Mouse (Mus musculus) embryonic fibroblast, embryonic 13.5 days (primary cell): ENCODE measurements around the gene Myo15b. TPM values are rescaled to one million over a fixed set of nuclear protein-coding genes. Genes with fewer than 3 reads are reported as not detected.

Source experiments
- H3K27ac ChIP-seq: 2 replicates; pipeline ENCODE4 v1.5.1; 2012; ENCODE audit warnings: low read length, control low read depth, inconsistent platforms; ENCODE audit not compliant: insufficient read depth
- H3K4me1 ChIP-seq: 2 replicates; pipeline ENCODE4 v1.6.1; 2011; ENCODE audit warnings: low read length; ENCODE audit not compliant: control insufficient read depth, insufficient read depth
- H3K4me3 ChIP-seq: 2 replicates; pipeline ENCODE4 v1.5.1; 2011; ENCODE audit warnings: mild to moderate bottlenecking, control low read depth, low read length; ENCODE audit not compliant: insufficient read depth
- CTCF ChIP-seq: IDR thresholded peaks from 2 replicates; pipeline ENCODE4 v1.5.1; 2011; ENCODE audit warnings: mild to moderate bottlenecking, control low read depth, low read length, moderate library complexity, borderline replicate concordance; ENCODE audit not compliant: insufficient read depth
- POLR2A ChIP-seq: IDR thresholded peaks from 2 replicates; pipeline ENCODE4 v1.6.1; 2011; ENCODE audit warnings: low read depth, mild to moderate bottlenecking, control low read depth, low read length, moderate library complexity
- polyA plus RNA-seq: library from polyadenylated mRNA; stranded (reverse); fragments of >200 nt; gene quantifications from 2 replicates; pipeline ENCODE4 v1.2.4, GENCODE M21; 2011; ENCODE audit warnings: low read depth; ENCODE audit not compliant: missing spikeins, insufficient read length

Myo15b gene
- polyA plus RNA-seq, 1 experiment = not detected

- Histone ChIP-seq H3K4me3 (no peak overlapping the region), H3K4me1 (no peaks in the 10 kb centered on the region), H3K27ac (no peak overlapping the region)
- TF ChIP-seq CTCF (no peak), POLR2A (no peak)
These were observed 42.5 kb downstream of the Myo15b start for GRCm38 (mm10) chr11:115900561-115901337.

GRCm38 (mm10) chr11:115901338-115902161 is 43.3 kb downstream of the Myo15b start:
- H3K4me1 ChIP-seq = no peaks in the 10 kb centered on the region
- no peak overlapping the region for H3K27ac ChIP-seq
- no peak overlapping the region for H3K4me3 ChIP-seq

GRCm38 (mm10) chr11:115902177-115902576 is 44.0 kb downstream of the Myo15b start:
- TF ChIP-seq CTCF = no peak
- no peak for TF ChIP-seq POLR2A
- Histone ChIP-seq H3K4me3 (no peak overlapping the region), H3K4me1 (no peaks in the 10 kb centered on the region), H3K27ac (no peak overlapping the region)

More at GRCm38 (mm10) chr11:115901338-115902161, 43.3 kb downstream of the Myo15b start:
- TF ChIP-seq CTCF (no peak), POLR2A (no peak)

GRCm38 (mm10) chr11:115902831-115903230 is 44.6 kb downstream of the Myo15b start:
- TF ChIP-seq POLR2A (no peak), CTCF (no peak)
- no peak overlapping the region for H3K4me3 ChIP-seq
- H3K27ac ChIP-seq = no peak overlapping the region
- no peaks in the 10 kb centered on the region for H3K4me1 ChIP-seq

- no peak for TF ChIP-seq CTCF
- TF ChIP-seq POLR2A = no peak
- Histone ChIP-seq H3K27ac (no peak overlapping the region), H3K4me1 (no peaks in the 10 kb centered on the region), H3K4me3 (no peak overlapping the region)
These were observed 45.4 kb downstream of the Myo15b start for GRCm38 (mm10) chr11:115903384-115904230.

GRCm38 (mm10) chr11:115904231-115904955 is 46.2 kb downstream of the Myo15b start:
- H3K27ac ChIP-seq = no peak overlapping the region
- no peak overlapping the region for H3K4me3 ChIP-seq
- TF ChIP-seq CTCF (no peak), POLR2A (no peak)
- H3K4me1 ChIP-seq = no peaks in the 10 kb centered on the region

GRCm38 (mm10) chr11:115904956-115905790 is 47.0 kb downstream of the Myo15b start:
- Histone ChIP-seq H3K4me3 (no peak overlapping the region), H3K4me1 (no peaks in the 10 kb centered on the region), H3K27ac (no peak overlapping the region)
- TF ChIP-seq CTCF = no peak
- no peak for TF ChIP-seq POLR2A

- H3K27ac ChIP-seq = no peak overlapping the region
- H3K4me1 ChIP-seq = no peaks in the 10 kb centered on the region
- no peak for TF ChIP-seq CTCF
- no peak for TF ChIP-seq POLR2A
- H3K4me3 ChIP-seq = no peak overlapping the region
These were observed 47.9 kb downstream of the Myo15b start for GRCm38 (mm10) chr11:115906116-115906515.
